Mouse (Mus musculus) urinary bladder, postnatal 14 days (tissue): ENCODE measurements around the gene Gm4922.

ENCODE experiments used
- DNase-seq: peaks from one replicate; pipeline ENCODE4 v3.0.0; 2021; ENCODE audit warnings: low spot score

Gene Gm4922

DNA sequence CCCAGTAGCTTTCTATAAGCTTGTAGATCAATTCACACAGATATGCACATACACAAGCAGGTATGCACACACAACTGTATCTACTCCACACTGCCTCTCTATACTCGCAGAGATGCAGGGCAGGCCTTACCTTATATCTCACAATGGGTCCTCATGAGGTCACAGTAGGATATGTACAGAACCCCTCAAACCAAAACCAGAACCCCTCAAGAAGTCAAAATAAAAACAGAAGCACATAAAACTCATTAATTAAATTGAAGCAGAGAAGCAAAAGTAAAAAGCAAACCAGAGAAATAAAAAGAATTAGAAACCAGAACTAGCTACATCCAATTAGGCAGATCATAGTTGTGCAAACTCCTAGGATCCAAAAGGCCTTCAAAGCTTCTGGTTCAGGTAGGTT is at the start of gene Gm4922:
Gene Gm4922, minus strand, starts transcription at position 101 of the 400 bp plus-strand sequence.
- no peak for DNase-seq

DNA sequence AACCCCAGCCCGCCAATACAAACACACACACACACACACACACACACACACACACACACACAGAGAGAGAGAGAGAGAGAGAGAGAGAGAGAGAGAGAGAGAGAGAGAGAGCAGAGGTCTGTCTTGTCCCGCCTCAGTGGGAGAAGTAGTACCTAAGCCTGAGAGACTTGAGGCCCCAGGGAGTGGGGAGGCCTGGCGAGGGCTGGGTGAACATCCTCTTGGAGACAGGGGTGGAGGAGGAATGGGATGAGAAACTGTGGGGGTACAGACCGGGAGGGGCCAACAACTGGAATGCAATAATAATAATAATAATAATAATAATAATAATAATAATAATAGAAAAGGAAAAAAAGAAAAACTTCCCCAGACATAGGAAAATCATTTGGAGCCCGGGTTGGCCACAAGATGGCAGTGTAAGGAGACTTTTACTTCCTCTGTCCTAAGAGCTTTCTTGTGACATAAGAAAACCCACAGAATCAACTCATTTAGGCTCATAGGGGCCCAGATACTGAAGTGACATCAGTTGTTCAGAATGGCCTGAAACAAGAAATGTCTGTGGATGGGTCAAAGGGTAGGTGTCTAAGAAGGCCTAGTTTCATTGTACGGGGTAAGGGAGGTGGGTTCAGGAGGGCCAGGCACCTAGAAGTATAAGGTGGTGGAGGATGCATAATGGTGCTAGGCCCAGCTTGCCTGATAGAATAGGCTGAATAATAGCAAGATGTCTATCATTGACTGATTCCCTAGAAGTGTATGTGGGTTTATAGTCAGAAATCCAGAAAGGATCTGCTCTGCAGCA is 49.3 kb upstream of the Gm4922 start:
- DNase-seq = peak; percentile 39

DNA sequence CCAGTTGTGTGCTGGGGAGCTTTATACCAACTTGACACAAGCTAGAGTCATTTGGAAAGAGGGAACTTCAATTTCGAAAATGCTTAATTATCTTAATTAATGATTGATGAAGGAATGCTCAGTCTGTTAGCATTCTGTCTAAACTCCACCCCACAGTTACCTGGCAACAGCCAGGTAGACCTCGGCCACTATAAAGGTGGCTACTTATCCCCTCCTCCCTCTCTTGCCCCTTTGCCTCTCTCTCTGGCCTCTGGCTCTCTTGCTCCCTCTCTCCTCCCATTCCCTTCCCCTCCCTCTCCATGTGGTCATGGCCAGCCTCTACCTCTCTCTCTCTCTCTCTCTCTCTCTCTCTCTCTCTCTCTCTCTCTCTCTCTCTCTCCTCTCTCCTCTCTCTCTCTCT is 47.8 kb upstream of the Gm4922 start:
- DNase-seq = no peak

DNA sequence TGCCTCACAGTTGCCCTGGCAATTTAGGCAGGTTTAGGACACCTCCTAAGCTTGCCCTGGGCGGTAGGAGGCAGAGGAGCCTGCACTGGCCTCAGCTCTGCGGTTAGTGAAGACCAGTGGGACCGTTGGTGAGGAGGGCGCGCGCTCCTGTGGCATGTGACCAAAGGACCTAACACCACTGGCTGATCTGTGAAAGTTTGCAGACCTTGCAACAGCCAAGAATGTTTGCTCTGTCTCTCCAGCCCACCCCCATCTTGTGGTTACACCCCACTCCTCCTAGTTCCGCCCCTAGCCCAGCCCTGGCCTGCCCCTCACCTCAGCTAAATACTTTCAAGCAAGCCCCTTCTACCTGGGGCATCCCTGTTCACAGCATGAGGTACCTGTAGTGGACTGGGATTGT is 45.2 kb upstream of the Gm4922 start:
- DNase-seq = no peak

DNA sequence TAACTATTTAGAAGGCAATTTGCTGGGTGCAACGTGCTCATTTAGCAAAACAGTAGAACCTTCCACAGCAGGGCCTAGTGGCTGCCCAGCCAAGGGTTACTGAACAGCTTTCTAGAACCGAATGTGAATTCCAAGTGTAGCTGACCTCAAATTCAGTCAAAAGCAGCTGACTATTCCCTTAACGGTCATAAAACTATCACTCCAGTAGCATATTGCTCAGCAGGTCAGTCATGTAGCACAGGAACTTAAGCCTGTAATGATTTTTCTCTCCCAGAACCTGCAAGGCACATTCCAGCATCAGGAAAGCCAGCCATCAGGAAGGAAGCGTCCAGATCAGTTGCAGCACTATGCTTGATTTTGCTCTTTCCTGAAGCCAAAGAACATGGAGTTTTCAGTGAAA is 43.8 kb upstream of the Gm4922 start:
- DNase-seq = no peak

DNA sequence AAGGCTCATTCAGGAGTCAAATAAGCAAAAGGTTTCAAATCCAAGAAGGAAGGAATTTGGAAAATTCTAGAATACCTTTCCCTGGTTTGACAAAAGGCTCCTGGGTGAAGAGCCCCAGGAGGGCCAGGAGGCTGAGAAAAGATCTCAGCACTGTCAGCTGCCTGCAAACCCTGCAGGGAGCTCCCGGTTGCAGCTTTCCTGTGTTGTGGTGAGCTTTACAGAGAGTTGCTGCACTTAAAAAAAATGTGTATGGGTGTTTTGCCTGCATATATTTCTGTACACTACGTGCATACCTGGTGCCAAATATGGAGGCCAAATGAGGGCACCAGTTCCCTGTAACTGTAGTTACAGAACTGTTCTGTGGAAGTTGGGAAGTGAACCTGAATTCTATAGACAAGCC is 41.3 kb upstream of the Gm4922 start:
- DNase-seq = no peak

DNA sequence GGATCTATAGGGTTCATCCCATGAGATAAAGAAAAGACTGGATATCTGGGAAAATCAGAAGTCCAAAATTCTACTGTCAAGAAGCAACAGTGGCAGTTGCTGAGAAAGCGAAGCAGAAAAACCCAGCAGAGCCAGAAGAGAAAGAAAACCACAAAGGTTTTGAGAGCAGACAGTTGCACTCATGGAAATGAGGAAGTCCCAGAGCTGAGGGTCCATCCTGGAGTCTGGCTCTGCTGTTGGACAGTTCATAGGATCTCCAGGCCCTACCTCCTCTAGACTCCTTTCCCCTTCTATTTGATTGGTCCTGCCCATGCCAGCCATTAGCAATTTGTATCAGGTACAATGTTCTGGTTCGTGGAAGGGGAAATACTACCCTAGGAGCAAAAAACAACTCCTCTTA is 39.5 kb upstream of the Gm4922 start:
- DNase-seq = no peak

DNA sequence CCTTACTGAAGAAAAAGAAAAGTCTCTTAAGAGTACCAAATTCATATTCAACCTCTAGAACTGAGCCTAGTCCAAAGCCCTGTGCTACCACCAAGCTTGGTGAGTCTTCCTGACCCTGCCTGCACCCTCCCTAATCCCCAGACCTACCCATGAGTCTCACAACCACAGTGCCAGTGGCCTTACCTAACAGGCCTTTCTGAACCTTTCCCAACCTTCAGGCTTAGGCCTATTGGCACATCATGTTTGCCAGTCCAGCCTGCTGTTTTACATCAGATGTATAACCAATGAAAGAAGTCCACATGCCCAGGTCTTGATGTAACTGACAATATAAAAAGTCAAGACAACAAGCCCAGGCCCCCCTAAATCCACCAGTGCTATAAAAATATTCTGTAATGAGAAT is 38.5 kb upstream of the Gm4922 start:
- no peak for DNase-seq

DNA sequence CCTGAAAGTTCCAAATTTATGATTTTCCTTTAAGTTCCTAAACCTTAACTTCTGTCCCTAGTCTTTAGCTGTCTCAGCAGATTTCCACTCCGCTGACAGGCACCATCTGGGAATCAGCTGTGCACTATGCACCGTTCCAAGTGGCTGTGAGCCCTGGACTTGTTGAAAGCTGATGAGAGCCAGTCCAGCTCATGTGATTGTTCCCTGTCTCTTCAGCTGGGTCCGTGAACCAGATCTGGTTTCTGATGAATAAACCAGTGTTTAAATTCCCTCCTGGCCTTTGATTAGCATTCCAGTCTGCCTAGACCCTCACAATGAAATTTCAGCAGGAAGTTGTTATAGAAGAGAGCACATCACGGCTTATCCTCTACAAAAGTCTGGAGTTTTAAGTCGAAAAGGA is 30.0 kb upstream of the Gm4922 start:
- DNase-seq = peak; percentile 35

DNA sequence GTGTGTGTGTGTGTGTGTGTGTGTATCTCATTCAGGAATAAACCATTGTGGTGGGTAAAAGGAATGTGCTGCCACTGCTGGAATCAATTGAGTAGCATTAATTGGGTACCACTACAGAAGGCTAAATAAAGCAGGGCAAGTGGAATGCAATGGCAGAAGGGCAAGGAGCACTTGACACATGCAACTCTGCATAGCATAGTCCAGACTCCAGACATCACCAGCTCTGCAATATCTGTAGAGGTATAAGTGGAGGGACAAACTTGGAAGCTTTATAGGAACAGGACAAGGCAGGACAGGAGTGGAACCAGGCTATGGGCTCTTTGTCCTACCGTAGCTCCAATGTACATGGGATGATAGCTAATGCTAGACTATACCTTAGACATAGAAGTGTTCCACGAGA is 25.2 kb upstream of the Gm4922 start:
- no peak for DNase-seq

DNA sequence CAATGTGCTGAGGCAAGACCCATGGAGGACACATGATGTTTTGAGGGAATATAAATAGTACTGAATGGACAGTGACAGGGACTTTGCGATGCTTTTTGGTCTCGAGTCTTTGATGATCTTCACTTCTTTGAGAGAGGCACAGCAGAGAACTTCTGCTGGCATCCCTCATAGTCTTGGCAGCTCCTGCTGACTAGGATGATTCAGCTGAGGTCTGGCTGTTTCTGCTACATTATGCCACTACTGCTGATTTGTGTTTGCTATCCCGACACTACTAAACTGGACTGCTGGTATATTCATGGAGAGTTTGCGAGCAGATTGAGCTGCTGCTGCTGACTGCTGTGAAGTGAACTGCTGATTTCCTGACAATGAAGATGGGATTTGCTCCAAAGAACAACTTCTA is 3.5 kb upstream of the Gm4922 start:
- DNase-seq = no peak

DNA sequence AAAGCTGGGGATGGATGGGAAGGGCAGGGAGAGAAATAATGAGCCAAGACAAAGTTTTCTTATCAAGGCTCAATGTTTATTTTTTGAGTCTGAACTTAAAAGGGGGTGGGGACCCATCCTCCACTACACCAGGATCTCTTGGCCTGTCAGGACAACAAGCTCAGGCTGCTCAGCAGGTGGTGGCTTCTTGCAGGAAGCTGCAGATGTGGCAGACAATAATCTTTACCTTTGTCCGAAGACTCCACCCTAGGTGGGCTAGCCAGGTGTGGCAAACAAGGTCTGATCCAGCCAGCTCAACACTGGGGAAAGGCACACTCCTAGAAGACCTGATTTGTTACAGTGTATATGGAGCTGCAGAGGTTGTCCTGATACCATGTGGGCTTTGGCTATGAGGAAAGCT is 2.0 kb upstream of the Gm4922 start:
- DNase-seq = no peak

DNA sequence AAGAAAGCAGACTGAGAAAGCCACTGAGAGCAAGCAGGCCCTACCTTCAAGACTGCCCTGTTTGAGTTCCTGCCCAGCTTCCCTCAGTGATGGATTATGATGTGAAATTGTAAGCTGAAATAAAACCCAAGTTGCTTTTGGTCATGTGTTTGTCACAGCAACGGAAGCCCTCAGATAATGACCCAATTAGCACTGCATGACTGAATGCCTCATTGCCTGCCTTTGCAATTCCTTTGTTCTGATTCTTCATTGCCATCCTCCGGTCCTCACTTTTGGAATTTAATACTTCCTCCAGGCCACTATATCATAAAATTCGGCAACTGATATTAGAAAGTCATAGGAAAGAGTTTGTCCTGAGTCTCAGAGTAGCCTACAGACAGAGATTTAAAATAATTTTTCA is 9.0 kb downstream of the Gm4922 start:
- no peak for DNase-seq

DNA sequence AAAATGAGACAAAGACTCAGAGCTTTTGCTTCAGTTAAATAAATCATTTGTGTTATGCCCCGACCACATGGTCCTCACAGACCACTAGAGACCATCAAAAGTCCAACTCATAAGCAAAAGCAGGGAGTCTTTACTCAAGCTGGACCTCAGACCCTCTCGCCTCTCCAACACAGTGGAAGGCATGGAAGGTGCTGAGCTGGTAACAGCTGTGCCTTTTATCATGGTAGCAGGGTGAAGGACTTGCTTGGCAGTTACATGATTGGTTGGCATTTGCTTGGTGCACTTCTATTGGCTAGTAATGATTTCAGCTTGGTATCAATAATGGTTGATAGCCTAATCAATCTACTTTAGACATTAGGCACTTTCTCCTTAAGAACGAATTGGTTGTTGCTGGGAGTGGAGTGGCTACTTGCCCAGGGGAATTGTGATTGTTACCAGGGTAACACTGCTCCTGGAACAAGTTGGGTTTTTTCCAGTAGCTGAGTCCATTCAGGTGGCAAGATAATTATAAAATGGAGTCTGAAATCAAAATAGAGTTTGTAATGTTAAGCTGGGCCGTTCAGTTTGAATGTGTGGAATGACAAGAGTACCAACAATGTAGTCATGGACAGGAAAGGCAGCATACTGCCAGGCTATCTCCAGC is 13.9 kb downstream of the Gm4922 start:
- no peak for DNase-seq

DNA sequence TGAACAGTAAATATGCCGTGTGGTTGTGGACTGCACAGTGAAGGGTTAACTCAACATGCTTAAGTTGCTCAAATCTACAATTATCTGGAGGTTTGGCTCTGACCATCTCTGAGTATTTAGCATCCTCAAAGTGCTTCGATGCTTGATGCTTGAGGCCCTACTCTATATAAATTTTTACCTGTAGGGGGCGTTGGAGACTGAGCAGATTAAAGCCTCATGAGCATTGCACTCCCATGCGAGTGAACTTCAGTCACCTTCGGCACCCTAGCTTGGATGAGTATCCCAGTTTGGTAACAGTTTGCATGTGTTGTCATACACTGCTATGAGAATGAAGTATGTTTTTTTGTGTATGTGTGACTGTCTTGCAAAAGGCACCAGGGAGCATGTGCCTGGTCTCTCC is 16.7 kb downstream of the Gm4922 start:
- DNase-seq = no peak

DNA sequence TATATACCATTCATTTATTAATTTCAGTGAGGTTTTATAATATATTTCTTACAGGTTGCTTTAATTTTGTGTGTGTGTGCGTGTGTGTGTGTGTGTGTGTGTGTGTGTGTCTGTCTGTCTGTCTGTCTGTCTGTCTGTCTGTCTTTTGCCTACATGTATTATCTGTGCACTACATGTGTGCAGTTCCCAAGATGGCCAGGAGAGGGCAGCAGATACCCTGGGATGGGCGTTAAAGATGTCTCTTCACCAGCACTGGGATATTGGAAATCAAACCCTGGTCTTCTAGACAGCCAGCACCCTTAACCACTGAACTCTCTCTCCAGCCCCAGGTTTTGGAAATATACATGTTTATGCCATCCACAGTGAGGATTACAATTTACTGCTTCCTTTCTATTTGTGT is 26.4 kb downstream of the Gm4922 start:
- peak; percentile 38 for DNase-seq

DNA sequence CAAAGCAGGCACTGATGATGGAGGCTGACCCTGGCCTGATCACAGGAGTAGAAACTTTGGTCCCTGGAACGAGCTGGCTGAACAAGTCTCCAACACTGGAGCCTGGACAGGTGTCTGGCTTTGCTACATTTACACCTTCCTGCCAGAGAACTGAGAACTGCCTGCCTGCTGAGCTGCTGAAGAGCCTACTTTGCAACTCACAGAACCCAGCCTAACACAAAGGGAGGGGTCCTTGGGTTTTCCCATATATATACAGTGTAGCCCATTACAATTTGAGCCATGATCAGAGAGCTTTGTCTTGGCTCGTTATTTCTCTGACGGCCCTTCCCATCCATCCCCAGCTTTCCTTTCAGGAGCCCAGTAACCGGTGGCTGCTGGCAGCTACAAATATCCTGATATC is 36.5 kb downstream of the Gm4922 start:
- no peak for DNase-seq

DNA sequence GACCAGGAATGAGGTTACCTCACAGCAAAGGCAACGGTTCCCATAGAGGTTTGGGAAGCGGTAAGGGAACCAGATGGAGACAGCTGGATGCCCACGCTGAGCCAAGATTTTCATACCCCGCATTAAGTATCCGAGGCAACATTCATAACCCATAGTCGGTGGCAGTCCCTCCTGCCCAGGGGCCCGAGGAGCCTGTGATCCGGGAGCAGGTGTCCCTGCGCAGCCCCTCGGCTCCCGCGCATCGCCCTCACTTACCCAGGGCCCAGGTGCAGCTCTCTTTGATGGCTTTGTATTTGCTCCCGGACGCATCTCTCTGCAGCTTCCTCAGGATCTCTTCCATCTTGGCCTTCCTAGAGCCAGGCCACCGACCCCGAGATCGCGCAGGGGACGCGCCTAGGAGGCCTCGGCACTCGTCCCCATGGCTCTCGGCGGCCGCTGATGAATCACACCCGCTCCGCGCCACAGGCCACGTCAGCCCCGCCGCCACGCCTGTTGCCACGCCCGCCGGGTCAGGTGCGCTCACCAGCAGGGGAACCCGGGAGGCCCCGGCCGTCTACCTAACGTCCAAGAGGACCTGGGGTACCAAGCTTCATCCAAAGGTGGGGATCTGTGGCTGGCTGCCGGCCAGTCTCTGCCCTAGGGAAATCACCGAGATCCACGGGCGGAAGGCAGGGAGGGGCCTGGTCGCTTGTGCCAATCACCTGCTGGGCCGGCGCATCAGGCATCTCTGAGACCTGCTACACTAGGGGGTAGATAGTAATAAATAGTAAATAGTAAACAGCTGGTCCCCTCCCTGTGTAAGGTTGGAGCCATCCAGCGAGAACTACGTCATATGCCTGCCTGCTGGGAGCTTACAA is 43.1 kb downstream of the Gm4922 start, which contains the start of gene Arfgef3:
Gene Arfgef3, minus strand, starts transcription at position 664 of the 857 bp plus-strand sequence.
- peak; percentile 72 for DNase-seq

DNA sequence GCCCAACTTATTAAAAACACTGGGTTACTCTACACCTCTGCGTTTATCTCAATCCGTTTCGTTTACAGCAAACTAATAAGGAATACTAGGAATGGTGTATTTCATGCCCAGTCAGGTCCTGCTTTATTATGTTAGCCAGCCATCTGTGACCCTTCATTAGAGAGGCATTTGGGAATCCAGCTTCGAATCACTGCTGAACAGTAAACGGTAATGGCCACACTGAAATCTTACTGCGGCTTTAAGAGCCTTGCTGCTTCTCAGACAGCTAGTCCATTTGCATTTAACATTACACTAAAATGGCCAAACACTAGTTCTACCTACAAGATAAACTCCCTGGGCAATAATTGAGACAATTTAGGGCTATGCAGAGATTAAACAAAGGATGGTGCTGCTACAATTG is 44.5 kb downstream of the Gm4922 start:
- DNase-seq = no peak

DNA sequence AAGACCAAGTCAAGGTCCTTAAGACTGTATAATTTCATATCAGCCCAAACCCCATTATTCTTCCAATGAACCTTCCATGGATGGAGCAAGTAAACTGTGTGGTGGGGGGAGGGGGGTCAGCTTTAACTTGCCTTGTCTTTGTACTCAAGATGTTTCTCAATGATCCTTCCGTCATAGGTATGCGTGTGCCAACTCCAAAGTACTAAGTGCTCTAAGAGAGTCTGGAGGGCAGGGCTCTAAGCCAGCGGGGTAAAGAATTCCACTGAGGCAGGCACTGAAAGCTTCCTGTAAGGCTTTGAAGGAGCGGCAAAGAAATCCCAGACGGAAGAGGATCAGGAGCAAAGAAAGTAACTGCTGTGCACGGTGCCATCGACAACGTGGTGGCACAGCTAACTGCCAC is 45.6 kb downstream of the Gm4922 start:
- no peak for DNase-seq
